Mouse (Mus musculus) olfactory bulb, adult 2 months (tissue): ENCODE measurements around the gene Abhd6.

Experiments
- CTCF ChIP-seq: fragments of 200-500 bp; IDR thresholded peaks from 2 replicates; pipeline ENCODE4 v1.5.1; 2012; ENCODE audit warnings: low read depth, mild to moderate bottlenecking, low read length, moderate library complexity; ENCODE audit not compliant: insufficient read depth
- POLR2A ChIP-seq: fragments of 200-500 bp; IDR thresholded peaks from 2 replicates; pipeline ENCODE4 v1.6.1; 2012; ENCODE audit warnings: mild to moderate bottlenecking, low read depth, low read length, moderate library complexity; ENCODE audit not compliant: insufficient read depth

DNA sequence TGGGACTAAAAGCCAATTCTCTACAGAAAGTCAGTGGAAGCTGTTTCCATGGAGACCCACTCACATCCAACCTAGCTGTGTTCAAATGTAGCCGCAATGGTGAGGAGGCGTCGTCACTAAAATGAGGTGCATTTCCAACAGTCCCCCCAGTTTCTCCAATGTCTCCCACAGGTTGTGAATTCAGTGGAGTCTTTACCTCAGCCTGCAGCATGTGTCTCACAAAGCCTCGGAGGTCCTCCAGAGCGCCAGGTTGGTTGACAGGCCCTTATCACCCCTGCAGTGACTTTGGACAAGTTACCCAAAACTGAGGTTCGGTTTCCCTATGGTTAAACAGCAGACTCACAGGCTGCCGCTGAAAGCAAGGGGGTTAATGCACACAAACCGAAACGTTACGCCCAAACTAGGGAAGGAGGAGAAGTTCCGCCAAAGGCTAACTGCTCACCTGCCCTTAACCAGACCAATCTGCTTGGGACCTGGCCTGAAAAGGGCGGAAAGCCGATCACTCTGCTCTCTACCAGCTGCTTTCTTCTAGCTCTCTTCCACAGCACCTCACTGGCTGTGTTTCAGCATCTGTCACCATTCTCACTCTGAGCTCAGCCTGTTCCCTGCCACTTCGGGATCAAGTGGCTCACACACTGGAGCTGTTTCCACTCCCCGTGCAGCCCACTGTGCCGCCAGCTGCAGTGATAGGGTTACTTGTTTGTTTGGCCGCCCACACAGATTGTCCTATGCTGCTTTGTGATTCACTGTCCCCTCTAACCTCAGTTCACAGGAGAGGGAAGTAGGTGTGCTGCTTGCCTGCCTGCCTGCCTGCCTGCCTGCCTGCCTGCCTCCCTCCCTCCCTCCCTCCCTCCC, 1.6 kb upstream of the Abhd6 start:
- no peak for TF ChIP-seq CTCF
- no peak for TF ChIP-seq POLR2A
